Mouse (Mus musculus) gastrocnemius, postnatal 36 days (tissue): ENCODE measurements around the gene Smad3. TPM values are rescaled to one million over a fixed set of nuclear protein-coding genes. Genes with fewer than 3 reads are reported as not detected.

Source experiments
- DNase-seq, 2 experiments: peaks; one replicate each; pipeline ENCODE4 v3.0.0; 2022
- intact Hi-C: fragments of 180-260 bp; cut with DNase I; formaldehyde crosslinking; loops from one replicate; pipeline ENCODE4 v1.15.1; 2025
- long read RNA-seq, 2 experiments: library from polyadenylated mRNA; stranded (forward); transcript quantifications; one replicate each; pipeline ENCODE4 v2.0.0; 2021
- total RNA-seq, 2 experiments: library from RNA; stranded (reverse); gene quantifications; 2 replicates each; pipeline ENCODE4 v1.2.3; 2021

Smad3 gene
- total RNA-seq, result 10 to 100 TPM; 46.3 to 56.9 TPM
- long read RNA-seq, experiment 1, partial matches to known transcripts, result 0 of 46 reads
- long read RNA-seq, experiment 1, other reads (novel, unspliced or antisense), result 46 of 46 reads
- long read RNA-seq, experiment 2, partial matches to known transcripts, result 1 of 42 reads
- long read RNA-seq, experiment 2, other reads (novel, unspliced or antisense), result 41 of 42 reads

- intact Hi-C loops, result loop anchor here (2.0 kb wide), 2 partner anchors 23 to 93 kb away; no protein-coding TSS in a partner anchor
- DNase-seq, result peak; percentile 86 to 91
Observed at GRCm38 (mm10) chr9:63757865-63758440, at the start of gene Smad3. TSS of gene Smad3 (minus strand) at chr9:63757994.

GRCm38 (mm10) chr9:63804847-63805246 is 47.1 kb upstream of the Smad3 start:
- no peak for DNase-seq
- intact Hi-C loops, result no loop called here

DNA sequence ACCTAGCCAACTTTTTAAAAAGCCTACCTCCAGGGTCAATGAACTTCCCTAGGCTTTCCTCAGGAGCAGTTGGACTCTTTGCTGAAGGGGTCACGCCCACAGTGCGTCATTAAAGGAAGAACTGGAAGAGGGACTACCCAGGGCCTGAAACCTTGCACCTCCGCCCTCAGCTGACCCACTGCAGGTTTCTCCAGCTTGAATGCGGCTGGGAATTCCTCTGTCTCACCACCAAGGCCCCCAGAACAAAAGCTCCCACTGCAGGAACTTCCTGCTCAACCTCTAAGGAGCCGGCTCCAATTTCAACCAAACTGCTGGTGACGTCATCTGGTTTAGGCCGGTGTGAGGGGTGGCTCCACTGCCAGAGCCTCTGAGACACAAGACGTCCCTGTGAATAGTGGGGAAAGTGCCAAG is 45.4 kb upstream of the Smad3 start:
- intact Hi-C loops, result no loop called here

DNA sequence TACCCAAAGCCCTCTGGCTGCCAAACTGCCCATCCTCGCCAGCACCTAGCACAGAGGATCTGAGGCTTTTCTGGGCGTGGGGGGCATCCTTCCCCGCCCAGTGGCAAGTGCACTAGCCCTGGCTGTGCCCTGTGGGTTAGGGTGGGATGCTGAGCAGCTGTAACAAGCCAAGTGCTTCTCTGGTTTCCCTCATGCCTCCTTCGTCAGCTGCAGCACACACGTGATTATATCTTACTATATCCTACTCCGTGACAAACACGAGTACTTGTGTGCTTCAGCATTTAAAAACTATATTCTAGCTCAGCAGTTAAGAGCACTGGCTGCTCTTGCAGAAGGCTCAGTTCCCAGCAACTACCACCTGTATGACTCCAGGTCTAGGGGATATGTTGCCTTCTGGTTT is 44.7 kb upstream of the Smad3 start:
- no peak for DNase-seq
- intact Hi-C loops, result no loop called here

More for the DNA sequence above, 45.4 kb upstream of the Smad3 start:
- DNase-seq, result no peak

- intact Hi-C loops, result no loop called here
- DNase-seq, result no peak
Observed at GRCm38 (mm10) chr9:63802080-63802479, 44.3 kb upstream of the Smad3 start.

- DNase-seq, result no peak
- intact Hi-C loops, result no loop called here
Observed at GRCm38 (mm10) chr9:63796429-63796828, 38.6 kb upstream of the Smad3 start.

DNA sequence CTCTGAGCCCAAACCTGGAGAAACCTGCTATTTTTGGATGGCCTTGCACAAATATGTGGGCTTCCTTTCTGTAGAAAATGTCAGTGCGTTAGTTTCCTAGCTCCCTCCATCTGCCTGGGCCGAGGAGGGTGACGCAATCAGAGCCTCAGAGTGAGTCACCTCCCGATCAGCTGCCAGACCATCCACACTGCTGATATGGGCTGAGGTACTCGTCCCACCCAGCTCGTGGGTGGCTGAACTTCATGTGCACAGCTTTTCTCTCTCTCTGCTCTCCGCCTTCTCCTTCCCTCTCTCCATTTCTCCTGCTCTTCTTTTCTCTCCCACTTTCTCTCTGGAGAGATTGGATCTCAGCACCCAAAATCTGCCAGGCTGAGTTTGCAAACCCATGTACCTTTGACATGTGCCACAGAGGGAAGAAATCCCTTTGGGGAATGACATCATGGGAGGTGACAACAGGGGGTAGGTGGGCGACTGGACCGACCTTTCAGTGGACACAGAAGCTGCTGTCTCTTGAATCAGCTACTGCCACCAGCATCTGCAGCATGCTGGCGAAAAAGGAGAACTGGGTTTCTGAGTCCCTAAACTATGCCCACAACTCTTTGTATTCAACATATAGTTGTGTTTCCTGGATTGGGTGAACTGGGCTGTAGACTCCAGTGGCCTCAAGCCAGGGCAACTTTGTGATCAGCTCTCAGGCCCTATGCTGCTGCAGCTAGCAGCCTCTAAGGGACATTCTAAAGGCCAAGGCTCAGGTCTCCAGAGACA is 36.1 kb upstream of the Smad3 start:
- intact Hi-C loops, result no loop called here
- DNase-seq, result peak; percentile 52 to 56

- intact Hi-C loops, result no loop called here
- no peak for DNase-seq
Observed at GRCm38 (mm10) chr9:63791716-63792115, 33.9 kb upstream of the Smad3 start.

DNA sequence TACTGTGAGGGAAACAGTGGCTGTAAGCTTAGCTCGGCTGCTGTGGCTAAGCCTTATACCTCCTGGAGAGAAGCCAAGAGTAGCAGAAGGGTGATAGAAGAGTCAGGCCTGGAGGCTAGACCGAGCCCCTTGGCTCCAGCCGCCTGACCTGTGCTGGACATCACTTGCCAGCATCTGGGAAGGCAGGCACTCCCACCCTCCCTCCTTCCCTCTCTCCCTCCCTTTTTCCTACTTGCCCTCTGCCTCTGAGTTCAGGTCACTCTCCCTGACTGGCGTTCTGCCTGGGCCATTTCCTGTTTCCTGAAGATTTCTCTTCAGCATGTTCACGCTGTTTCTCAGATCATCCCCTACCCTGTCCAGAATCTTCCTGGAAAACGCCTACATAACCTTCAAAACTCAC is 33.5 kb upstream of the Smad3 start:
- intact Hi-C loops, result no loop called here
- DNase-seq, result peak in 1 of 2 experiments; percentile 20

DNA sequence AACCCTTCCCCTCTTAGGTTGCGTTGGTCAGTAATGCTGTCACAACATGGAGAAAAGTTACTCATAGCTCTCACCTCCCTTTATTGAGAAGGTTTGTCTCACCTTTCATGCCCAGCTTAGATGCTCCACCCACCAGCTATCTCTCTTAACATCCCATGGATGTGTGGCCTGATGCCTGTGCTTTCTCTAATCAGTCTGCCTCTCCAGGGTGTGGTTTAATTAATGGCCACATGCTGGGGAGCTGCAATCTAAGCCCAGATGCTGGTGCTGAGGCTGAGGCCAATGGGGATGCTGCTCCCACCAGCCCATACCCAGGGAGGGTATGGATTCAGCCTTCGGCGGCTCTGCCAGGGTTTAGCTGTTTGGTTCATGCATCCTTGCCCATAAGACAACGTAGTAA is 32.4 kb upstream of the Smad3 start:
- DNase-seq, result no peak
- intact Hi-C loops, result no loop called here

DNA sequence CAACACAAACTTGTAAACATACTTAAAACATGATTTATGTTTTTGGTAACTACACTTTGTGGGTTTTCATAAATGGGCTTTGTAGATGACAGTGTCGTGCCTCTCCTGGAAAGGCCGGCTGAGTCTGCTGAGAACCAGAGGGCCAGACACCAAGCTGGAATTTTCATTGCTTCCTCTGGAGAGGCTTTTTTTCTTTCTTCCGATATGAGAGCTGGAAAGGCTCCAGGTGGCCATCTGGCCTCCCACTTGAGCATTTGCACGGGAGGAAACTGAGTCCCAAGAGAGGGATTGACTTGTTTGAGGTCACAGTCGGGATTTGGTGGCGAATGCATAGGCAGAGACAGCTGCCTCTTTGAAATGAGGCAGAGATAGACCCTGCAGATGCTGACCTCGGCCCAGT is 31.6 kb upstream of the Smad3 start:
- peak in 1 of 2 experiments; percentile 31 for DNase-seq
- intact Hi-C loops, result no loop called here

GRCm38 (mm10) chr9:63787606-63788005 is 29.8 kb upstream of the Smad3 start:
- intact Hi-C loops, result no loop called here
- peak in 1 of 2 experiments; percentile 10 for DNase-seq

- no peak for DNase-seq
- intact Hi-C loops, result no loop called here
Observed at GRCm38 (mm10) chr9:63787086-63787485, 29.3 kb upstream of the Smad3 start.

GRCm38 (mm10) chr9:63786026-63786670 is 28.4 kb upstream of the Smad3 start:
- no peak for DNase-seq
- intact Hi-C loops, result no loop called here

GRCm38 (mm10) chr9:63785492-63785891 is 27.7 kb upstream of the Smad3 start:
- intact Hi-C loops, result no loop called here
- no peak for DNase-seq

DNA sequence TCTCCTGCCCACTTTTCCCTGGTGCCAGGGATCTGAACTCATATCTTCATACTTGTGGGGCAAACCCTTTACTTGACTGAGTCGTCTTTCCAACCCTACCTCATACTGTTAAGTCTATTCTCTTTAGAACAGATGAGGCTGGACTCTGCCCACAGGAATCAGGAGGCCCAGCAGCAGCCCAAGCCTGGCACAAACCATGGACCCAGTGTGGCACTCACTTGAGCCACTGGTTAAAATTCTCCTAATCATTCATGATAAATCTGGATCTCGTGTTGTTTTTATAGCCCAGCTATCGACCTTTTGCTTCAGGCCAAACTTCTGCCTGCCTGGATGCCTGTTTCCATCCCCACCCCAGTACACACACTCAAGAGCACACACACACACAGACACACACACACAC is 26.8 kb upstream of the Smad3 start:
- DNase-seq, result no peak
- intact Hi-C loops, result no loop called here

- intact Hi-C loops, result no loop called here
- DNase-seq, result no peak
Observed at GRCm38 (mm10) chr9:63782744-63783143, 24.9 kb upstream of the Smad3 start.

GRCm38 (mm10) chr9:63781714-63782464 is 24.1 kb upstream of the Smad3 start:
- intact Hi-C loops, result loop anchor here (2.0 kb wide), 1 partner anchor 23 kb away; no protein-coding TSS in a partner anchor
- DNase-seq, result no peak

GRCm38 (mm10) chr9:63779950-63780887 is 22.4 kb upstream of the Smad3 start:
- DNase-seq, result peak in 1 of 2 experiments; percentile 32

More at GRCm38 (mm10) chr9:63779950-63780887, 22.4 kb upstream of the Smad3 start:
- intact Hi-C loops, result loop anchor here (2.0 kb wide), 1 partner anchor 21 kb away; no protein-coding TSS in a partner anchor
